Mouse (Mus musculus): ENCODE measurements around the gene Tm2d1. TPM values are rescaled to one million over a fixed set of nuclear protein-coding genes. Genes with fewer than 3 reads are reported as not detected.

Gene Tm2d1
- polyA plus RNA-seq (2015; fragmentation: Nextera tagmentation; extraction: Ambion mirVana), result 112 and 135 TPM in 2 replicates

DNA sequence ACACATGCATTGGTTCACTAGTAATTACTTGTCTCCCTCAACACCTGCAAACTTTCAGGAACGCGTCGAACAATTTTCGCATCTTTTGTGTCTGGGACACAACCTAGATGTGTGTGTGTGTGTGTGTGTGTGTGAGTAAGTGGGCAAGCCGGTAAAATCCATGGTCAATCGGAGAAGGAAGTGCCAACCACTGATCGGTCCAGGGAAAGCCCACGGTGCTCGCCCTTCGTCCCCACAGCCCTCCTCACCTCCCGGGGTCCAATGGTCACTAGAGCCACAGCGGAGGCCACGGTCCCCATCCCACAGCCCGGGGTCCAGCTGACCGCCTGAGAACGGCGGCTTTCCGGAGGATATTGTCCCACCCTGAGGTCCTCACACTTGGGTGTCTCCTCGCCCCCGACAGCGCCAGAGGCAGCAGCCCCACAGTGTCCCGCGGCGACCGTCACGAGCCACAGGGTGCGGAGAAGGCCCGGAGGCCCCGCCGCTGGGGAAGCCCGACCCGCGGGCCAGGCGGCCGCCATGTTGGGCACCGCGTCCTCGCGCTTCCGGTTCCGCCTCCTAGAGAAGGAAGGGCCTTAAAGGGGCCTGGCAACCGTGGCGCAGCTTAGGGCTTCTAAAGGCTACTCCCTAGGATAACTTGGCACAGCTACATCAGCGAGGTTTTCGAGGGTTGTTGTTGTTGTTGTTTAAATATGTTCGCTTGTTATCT is at the start of gene Tm2d1:
TSS of gene Tm2d1 (minus strand) at position 591 of the 709 bp plus-strand sequence.

DNA sequence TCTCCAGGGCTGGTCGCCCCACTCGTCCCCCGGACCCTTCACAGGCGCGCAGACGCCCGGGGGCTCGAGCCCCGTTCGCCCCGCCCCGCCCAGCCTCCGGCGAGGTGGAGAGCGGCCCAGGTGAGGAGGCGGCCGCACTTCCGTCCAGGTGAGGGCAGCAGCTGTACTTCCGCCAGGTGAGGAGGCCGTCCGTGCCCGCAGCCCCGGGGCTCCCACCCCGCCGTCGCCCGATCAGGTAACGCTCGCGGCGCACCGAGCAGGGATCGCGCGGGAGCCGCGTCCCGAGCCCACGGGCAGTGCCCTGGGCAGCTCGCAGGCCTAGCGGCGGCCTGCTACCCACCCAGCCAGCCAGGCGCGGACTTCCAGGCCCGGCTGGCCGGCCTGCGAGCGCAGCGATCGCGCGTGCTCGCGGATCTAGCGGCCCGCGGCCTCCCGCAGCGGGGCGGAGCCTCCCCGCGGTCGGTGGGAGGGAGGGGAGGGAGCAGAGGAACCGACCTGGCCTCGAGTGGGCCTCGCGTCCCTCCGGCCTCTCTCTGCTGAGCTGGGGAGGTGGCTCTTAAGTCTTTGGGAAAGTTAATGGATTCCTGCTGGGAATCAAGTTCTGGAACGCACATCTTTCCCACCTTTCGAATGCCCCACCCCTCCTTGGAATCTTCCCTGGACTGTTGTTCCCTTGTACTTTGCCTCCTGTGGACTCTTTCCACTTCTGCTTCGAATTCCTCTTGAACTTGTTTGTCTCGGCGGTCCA is 12.8 kb upstream of the Tm2d1 start, which contains the start of gene Patj:
TSS of gene Patj (plus strand) at position 96 of the 748 bp plus-strand sequence.

Other genes starting within 250 kb of the Tm2d1 start
- gene Patj, start 12.5 kb upstream of the Tm2d1 start, polyA plus RNA-seq (2015; fragmentation: Nextera tagmentation; extraction: Ambion mirVana), result 9.3 and 12.0 TPM in 2 replicates

All from urinary bladder, postnatal 0 days (tissue).